Mouse (Mus musculus): ENCODE results near the gene Ncor2. TPM values are rescaled to one million over a fixed set of nuclear protein-coding genes. Genes with fewer than 3 reads are reported as not detected.
A peak's percentile ranks its signal among the peaks of the same experiment; 100 is the strongest.
"Not testable (repeated sequence)": the region's sequence is repeated elsewhere in the genome, so short reads cannot be mapped to it uniquely, and the experiment has no call there.

Ncor2 gene
- total RNA-seq (2022) = 100 to 1,000 TPM; 246 to 324 (median 271) TPM

- peak; percentile 65 to 74 for DNase-seq (ENCODE audit: low spot score in 2 of 2)
These were observed at the start of gene Ncor2 for GRCm38 (mm10) chr5:125179007-125179734. TSS of gene Ncor2 (minus strand) at chr5:125179219.

- DNase-seq (ENCODE audit: low spot score in 2 of 2) = no peak
These were observed 48.7 kb upstream of the Ncor2 start for GRCm38 (mm10) chr5:125227699-125228098.

- peak; percentile 89 to 92 for DNase-seq (ENCODE audit: low spot score in 2 of 2)
These were observed 47.2 kb upstream of the Ncor2 start for GRCm38 (mm10) chr5:125226229-125226634.

GRCm38 (mm10) chr5:125224925-125225324, 45.9 kb upstream of the Ncor2 start:
- DNase-seq (ENCODE audit: low spot score in 2 of 2) = no peak

- DNase-seq (ENCODE audit: low spot score in 2 of 2) = no peak
These were observed 44.9 kb upstream of the Ncor2 start for GRCm38 (mm10) chr5:125223961-125224360.

- DNase-seq (ENCODE audit: low spot score in 2 of 2) = no peak
These were observed 43.7 kb upstream of the Ncor2 start for GRCm38 (mm10) chr5:125222706-125223105.

- DNase-seq (ENCODE audit: low spot score in 2 of 2) = peak; percentile 88 to 93
These were observed 42.8 kb upstream of the Ncor2 start for GRCm38 (mm10) chr5:125221868-125222267.

- DNase-seq (ENCODE audit: low spot score in 2 of 2) = no peak
These were observed 38.6 kb upstream of the Ncor2 start for GRCm38 (mm10) chr5:125217426-125218170.

GRCm38 (mm10) chr5:125215930-125216459, 37.0 kb upstream of the Ncor2 start:
- peak; percentile 91 to 94 for DNase-seq (ENCODE audit: low spot score in 2 of 2)

- peak in 1 of 2 experiments; percentile 38 for DNase-seq (ENCODE audit: low spot score in 2 of 2)
These were observed 36.4 kb upstream of the Ncor2 start for GRCm38 (mm10) chr5:125215346-125215929.

- no peak for DNase-seq (ENCODE audit: low spot score in 2 of 2)
These were observed 35.0 kb upstream of the Ncor2 start for GRCm38 (mm10) chr5:125214064-125214463.

- DNase-seq (ENCODE audit: low spot score in 2 of 2) = not testable (repeated sequence)
These were observed 25.9 kb upstream of the Ncor2 start for GRCm38 (mm10) chr5:125204910-125205309.

GRCm38 (mm10) chr5:125204199-125204815, 25.3 kb upstream of the Ncor2 start:
- DNase-seq (ENCODE audit: low spot score in 2 of 2) = no peak

GRCm38 (mm10) chr5:125203759-125204158, 24.7 kb upstream of the Ncor2 start:
- peak; percentile 56 to 68 for DNase-seq (ENCODE audit: low spot score in 2 of 2)

GRCm38 (mm10) chr5:125203099-125203498, 24.1 kb upstream of the Ncor2 start:
- DNase-seq (ENCODE audit: low spot score in 2 of 2) = peak; percentile 59 to 73

- DNase-seq (ENCODE audit: low spot score in 2 of 2) = no peak
These were observed 23.1 kb upstream of the Ncor2 start for GRCm38 (mm10) chr5:125202100-125202499.

GRCm38 (mm10) chr5:125199086-125199485, 20.1 kb upstream of the Ncor2 start:
- DNase-seq (ENCODE audit: low spot score in 2 of 2) = no peak

GRCm38 (mm10) chr5:125197325-125197724, 18.3 kb upstream of the Ncor2 start:
- DNase-seq (ENCODE audit: low spot score in 2 of 2) = not testable (repeated sequence)

GRCm38 (mm10) chr5:125196054-125196453, 17.0 kb upstream of the Ncor2 start:
- DNase-seq (ENCODE audit: low spot score in 2 of 2) = no peak

- DNase-seq (ENCODE audit: low spot score in 2 of 2) = no peak
These were observed 16.1 kb upstream of the Ncor2 start for GRCm38 (mm10) chr5:125195142-125195541.

Data from layer of hippocampus, adult 8-10 months (tissue).